Mouse (Mus musculus): ENCODE results near the gene Ipmk.

Ipmk gene

GRCm38 (mm10) chr10:71341290-71341689 lies 6.3 kb upstream of the Ipmk start:
- DNase-seq, result no peak

GRCm38 (mm10) chr10:71342030-71342805 lies 5.3 kb upstream of the Ipmk start:
- peak; percentile 52 for DNase-seq

- no peak for DNase-seq
Measured at GRCm38 (mm10) chr10:71343130-71343529, 4.4 kb upstream of the Ipmk start.

- no peak for DNase-seq
Measured at GRCm38 (mm10) chr10:71343567-71344265, 3.8 kb upstream of the Ipmk start.

- peak; percentile 96 for DNase-seq
Measured at GRCm38 (mm10) chr10:71344579-71345143, 2.9 kb upstream of the Ipmk start, which contains the start of gene Cisd1. TSS of gene Cisd1 (minus strand) at chr10:71344954.

- DNase-seq, result no peak
Measured at GRCm38 (mm10) chr10:71346106-71346505, 1.5 kb upstream of the Ipmk start.

- DNase-seq, result peak; percentile 78
Measured at GRCm38 (mm10) chr10:71346722-71347508, 648 bp upstream of the Ipmk start.

- peak; percentile 65 for DNase-seq
Measured at GRCm38 (mm10) chr10:71347964-71348636, 537 bp downstream of the Ipmk start.

- DNase-seq, result peak; percentile 48
Measured at GRCm38 (mm10) chr10:71348637-71349280, 1.2 kb downstream of the Ipmk start.

GRCm38 (mm10) chr10:71349290-71349689 lies 1.7 kb downstream of the Ipmk start:
- DNase-seq, result no peak

- no peak for DNase-seq
Measured at GRCm38 (mm10) chr10:71351301-71351700, 3.7 kb downstream of the Ipmk start.

- DNase-seq, result no peak
Measured at GRCm38 (mm10) chr10:71353850-71354249, 6.3 kb downstream of the Ipmk start.

- no peak for DNase-seq
Measured at GRCm38 (mm10) chr10:71354947-71355346, 7.4 kb downstream of the Ipmk start.

GRCm38 (mm10) chr10:71361044-71361443 lies 13.5 kb downstream of the Ipmk start:
- DNase-seq, result no peak

GRCm38 (mm10) chr10:71361836-71362562 lies 14.4 kb downstream of the Ipmk start:
- no peak for DNase-seq

- no peak for DNase-seq
Measured at GRCm38 (mm10) chr10:71363440-71363839, 15.9 kb downstream of the Ipmk start.

GRCm38 (mm10) chr10:71363858-71364257 lies 16.3 kb downstream of the Ipmk start:
- no peak for DNase-seq

- no peak for DNase-seq
Measured at GRCm38 (mm10) chr10:71368128-71368940, 20.8 kb downstream of the Ipmk start.

GRCm38 (mm10) chr10:71369466-71369865 lies 21.9 kb downstream of the Ipmk start:
- no peak for DNase-seq

GRCm38 (mm10) chr10:71371881-71372280 lies 24.3 kb downstream of the Ipmk start:
- no peak for DNase-seq

Measured in kidney, postnatal 10 days (tissue).